8 mouse cellular contexts compared by ENCODE assay signal in the genomic region with DNA sequence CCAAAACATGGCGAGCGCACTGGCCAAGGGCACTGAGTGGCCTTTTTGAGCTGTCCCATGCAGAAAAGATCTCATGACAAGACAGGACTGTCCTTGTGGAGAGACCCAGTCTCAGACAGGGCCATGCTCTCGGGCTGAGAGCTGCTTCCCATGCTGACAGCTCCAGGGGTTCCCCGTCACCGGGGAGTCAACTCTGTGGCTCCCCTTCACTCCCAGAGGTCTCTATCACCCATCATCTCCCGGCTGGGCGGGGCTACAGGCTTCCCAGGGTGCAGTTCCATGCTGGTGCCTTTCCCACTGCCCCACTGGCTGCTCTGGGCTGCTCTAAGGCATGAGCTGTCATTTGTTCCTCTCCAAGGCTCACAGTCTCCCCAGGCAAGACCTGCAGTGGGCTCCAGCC. TPM values are rescaled to one million over a fixed set of nuclear protein-coding genes. Genes with fewer than 3 reads are reported as not detected.
A peak's percentile ranks its signal among the peaks of the same experiment; 100 is the strongest.
DNase-seq lines count a peak whose midpoint lies in the region; ATAC-seq and TF ChIP-seq lines count a peak whose summit lies in the region.
"Had no signal": no experiment of that assay in that cellular context is flagged by ENCODE, and none has a peak within 500 bp of the region (broad histone marks: within the 10 kb centered on the region; RNA-seq: fewer than 3 reads in every experiment).

No protein-coding gene starts in this region.

- no peaks in the 10 kb centered on the region for H3K9me3 ChIP-seq in hindbrain, embryonic 10.5 days
- H3K9me3 ChIP-seq in hindbrain, embryonic 16.5 days (ENCODE audit: control insufficient read depth, low read length), result no peaks in the 10 kb centered on the region
- no peaks in the 10 kb centered on the region for H3K9me3 ChIP-seq in forebrain, embryonic 13.5 days (replicated peaks)

- peak overlapping the region; percentile 71 for H3K27ac ChIP-seq in hindbrain, embryonic 10.5 days
- H3K27ac ChIP-seq in hindbrain, embryonic 16.5 days (ENCODE audit: low read depth, low read length), result no peak overlapping the region
- H3K27ac ChIP-seq in forebrain, embryonic 13.5 days, result no peak overlapping the region
- H3K27ac ChIP-seq in olfactory bulb, adult 2 months (ENCODE audit: insufficient read depth, low read depth, low read length), result 0 out of 2 replicates have a peak overlapping the region, but pooled peaks have one; percentile 46
- H3K27ac ChIP-seq: kidney, postnatal 0 days had no signal

- WGBS in hindbrain, embryonic 10.5 days, result 75% methylated on average over 7 of the region's 7 CpGs
- WGBS in hindbrain, embryonic 16.5 days, result 74% methylated on average over 7 of the region's 7 CpGs
- 78% methylated on average over 7 of the region's 7 CpGs for WGBS in forebrain, embryonic 13.5 days
- 81% methylated on average over 7 of the region's 7 CpGs for WGBS in olfactory bulb, adult 2 months

- no peak for TF ChIP-seq POLR2A in olfactory bulb, adult 2 months (IDR thresholded peaks at IDR 0.05; ENCODE audit: insufficient read depth, low read depth, low read length)

- H3K4me2 ChIP-seq in hindbrain, embryonic 16.5 days (ENCODE audit: low read length), result no peak overlapping the region; the same call in 1 of the 2 replicates
- peak overlapping the region; percentile 14; the same call in 1 of the 2 replicates for H3K4me2 ChIP-seq in forebrain, embryonic 13.5 days

- TF ChIP-seq CTCF in olfactory bulb, adult 2 months (IDR thresholded peaks at IDR 0.05; ENCODE audit: insufficient read depth, low read depth, low read length), result no peak

- no peak for DNase-seq in hindbrain, embryonic 10.5 days (ENCODE audit: low spot score)
- DNase-seq in right cerebral cortex, adult 18-20 months, result peak; percentile 2
- no peak for DNase-seq in right cerebral cortex, postnatal 36 days (ENCODE audit: low spot score in 2 of 2)
- DNase-seq in adipocyte (ENCODE audit: low spot score), result no peak

- no peak overlapping the region for H3K4me3 ChIP-seq in hindbrain, embryonic 10.5 days
- H3K4me3 ChIP-seq in hindbrain, embryonic 16.5 days (ENCODE audit: low read length), result no peak overlapping the region
- no peak overlapping the region for H3K4me3 ChIP-seq in forebrain, embryonic 13.5 days
- H3K4me3 ChIP-seq in olfactory bulb, adult 2 months (ENCODE audit: insufficient read depth, low read depth, low read length), result peak overlapping the region; percentile 28; the same call in 1 of the 2 replicates

- peaks cover 3% of the 10 kb centered on the region for H3K36me3 ChIP-seq in hindbrain, embryonic 10.5 days
- H3K36me3 ChIP-seq in hindbrain, embryonic 16.5 days (ENCODE audit: control insufficient read depth, insufficient read depth, low read length), result no peaks in the 10 kb centered on the region
- H3K36me3 ChIP-seq in forebrain, embryonic 13.5 days (ENCODE audit: poor library complexity, severe bottlenecking), result peaks cover 6% of the 10 kb centered on the region; the same call in 1 of the 2 replicates

- no peak for ATAC-seq in hindbrain, embryonic 16.5 days
- ATAC-seq in forebrain, embryonic 13.5 days, result no peak

- no peak overlapping the region for H3K9ac ChIP-seq in hindbrain, embryonic 16.5 days (ENCODE audit: low read depth, low read length)
- H3K9ac ChIP-seq in forebrain, embryonic 13.5 days, result no peak overlapping the region

- H3K4me1 ChIP-seq in hindbrain, embryonic 10.5 days (replicated peaks), result peaks cover 47% of the 10 kb centered on the region
- H3K4me1 ChIP-seq in hindbrain, embryonic 16.5 days (ENCODE audit: control insufficient read depth, insufficient read depth, low read depth, low read length), result no peaks in the 10 kb centered on the region; the same call in 1 of the 2 replicates
- peaks cover 11% of the 10 kb centered on the region for H3K4me1 ChIP-seq in forebrain, embryonic 13.5 days
- peaks cover 28% of the 10 kb centered on the region for H3K4me1 ChIP-seq in olfactory bulb, adult 2 months (ENCODE audit: control insufficient read depth, insufficient read depth, low read length)

- no peaks in the 10 kb centered on the region for H3K27me3 ChIP-seq in hindbrain, embryonic 10.5 days (ENCODE audit: insufficient read depth, poor library complexity, severe bottlenecking)
- H3K27me3 ChIP-seq in hindbrain, embryonic 16.5 days (replicated peaks; ENCODE audit: control insufficient read depth, insufficient read depth, low read length), result no peaks in the 10 kb centered on the region
- no peaks in the 10 kb centered on the region for H3K27me3 ChIP-seq in forebrain, embryonic 13.5 days

RNA-seq across cellular contexts. Expression of a gene that starts 53.8 kb away (rescaled TPM):
- 10.8 and 10.9 TPM in 2 replicates for polyA plus RNA-seq in hindbrain, embryonic 10.5 days (2016; fragmentation: Nextera tagmentation; extraction: Ambion mirVana)
- 4.2 and 5.5 TPM in 2 replicates for polyA plus RNA-seq in hindbrain, embryonic 16.5 days (2015; fragmentation: Nextera tagmentation; extraction: Ambion mirVana)
- polyA plus RNA-seq in forebrain, embryonic 13.5 days (2015; fragmentation: Nextera tagmentation; extraction: Ambion mirVana), result 3.5 and 4.4 TPM in 2 replicates
- not detected in 2 replicates for polyA plus RNA-seq in olfactory bulb, adult 2 months (2012; ENCODE audit: insufficient read depth, insufficient read length, low replicate concordance, missing spikeins)

RNA-seq across cellular contexts. Expression of a gene that starts 54.8 kb away (rescaled TPM):
- polyA plus RNA-seq in hindbrain, embryonic 10.5 days (2016; fragmentation: Nextera tagmentation; extraction: Ambion mirVana), result 8.4 and 10.6 TPM in 2 replicates
- 19.7 and 22.6 TPM in 2 replicates for polyA plus RNA-seq in hindbrain, embryonic 16.5 days (2015; fragmentation: Nextera tagmentation; extraction: Ambion mirVana)
- polyA plus RNA-seq in forebrain, embryonic 13.5 days (2015; fragmentation: Nextera tagmentation; extraction: Ambion mirVana), result 9.1 and 9.2 TPM in 2 replicates
- not detected in 2 replicates for polyA plus RNA-seq in olfactory bulb, adult 2 months (2012; ENCODE audit: insufficient read depth, insufficient read length, low replicate concordance, missing spikeins)

Comparison
In these comparisons a context has a peak if more than half of its experiments do, and no peak if none do; other contexts are left out.
1. H3K27ac ChIP-seq: peak in hindbrain, embryonic 10.5 days (single experiment) and olfactory bulb, adult 2 months (single experiment); none in hindbrain, embryonic 16.5 days (single experiment) and forebrain, embryonic 13.5 days (single experiment).